Mouse (Mus musculus): ENCODE measurements around the gene Cds2. TPM values are rescaled to one million over a fixed set of nuclear protein-coding genes. Genes with fewer than 3 reads are reported as not detected.

The Cds2 gene
- total RNA-seq, 2 experiments from 2014 or later: 257 to 258 TPM

GRCm38 (mm10) chr2:132272694-132273389, 9.9 kb downstream of the Cds2 start:
- TF ChIP-seq CTCF (conservative IDR thresholded peaks at IDR 0.05): no peak
- Histone ChIP-seq H3K27ac (peak overlapping the region; percentile 37), H3K4me3 (no peak overlapping the region)
- DNase-seq (ENCODE audit: low spot score in 2 of 2): no peak

- no peak for DNase-seq (ENCODE audit: low spot score in 2 of 2)
- TF ChIP-seq CTCF (conservative IDR thresholded peaks at IDR 0.05): peak; percentile 57
- Histone ChIP-seq H3K27ac (no peak overlapping the region), H3K4me3 (no peak overlapping the region)
Observed at GRCm38 (mm10) chr2:132275527-132275926, 12.6 kb downstream of the Cds2 start.

GRCm38 (mm10) chr2:132276249-132276648, 13.3 kb downstream of the Cds2 start:
- no peak for TF ChIP-seq CTCF (conservative IDR thresholded peaks at IDR 0.05)
- no peak overlapping the region for H3K4me3 ChIP-seq
- H3K27ac ChIP-seq: no peak overlapping the region
- DNase-seq (ENCODE audit: low spot score in 2 of 2): no peak

GRCm38 (mm10) chr2:132278273-132278853, 15.4 kb downstream of the Cds2 start:
- Histone ChIP-seq H3K4me3 (no peak overlapping the region), H3K27ac (no peak overlapping the region)
- DNase-seq (ENCODE audit: low spot score in 2 of 2): no peak
- no peak for TF ChIP-seq CTCF (conservative IDR thresholded peaks at IDR 0.05)

- H3K27ac ChIP-seq: peak overlapping the region; percentile 5; the same call in 1 of the 2 replicates
- H3K4me3 ChIP-seq: no peak overlapping the region
- no peak for DNase-seq (ENCODE audit: low spot score in 2 of 2)
- no peak for TF ChIP-seq CTCF (conservative IDR thresholded peaks at IDR 0.05)
Observed at GRCm38 (mm10) chr2:132279336-132279882, 16.5 kb downstream of the Cds2 start.

- TF ChIP-seq CTCF (conservative IDR thresholded peaks at IDR 0.05): no peak
- no peak for DNase-seq (ENCODE audit: low spot score in 2 of 2)
- Histone ChIP-seq H3K27ac (peak overlapping the region; percentile 25; the same call in 1 of the 2 replicates), H3K4me3 (no peak overlapping the region)
Observed at GRCm38 (mm10) chr2:132279978-132280377, 17.0 kb downstream of the Cds2 start.

- TF ChIP-seq CTCF (conservative IDR thresholded peaks at IDR 0.05): no peak
- Histone ChIP-seq H3K4me3 (no peak overlapping the region), H3K27ac (peak overlapping the region; percentile 25; the same call in 1 of the 2 replicates)
- no peak for DNase-seq (ENCODE audit: low spot score in 2 of 2)
Observed at GRCm38 (mm10) chr2:132280518-132281120, 17.7 kb downstream of the Cds2 start.

GRCm38 (mm10) chr2:132281560-132282452, 18.9 kb downstream of the Cds2 start:
- H3K4me3 ChIP-seq: no peak overlapping the region
- H3K27ac ChIP-seq: peak overlapping the region; percentile 36; the same call in 1 of the 2 replicates
- DNase-seq (ENCODE audit: low spot score in 2 of 2): no peak
- TF ChIP-seq CTCF (conservative IDR thresholded peaks at IDR 0.05): no peak

GRCm38 (mm10) chr2:132282453-132283174, 19.7 kb downstream of the Cds2 start:
- no peak for DNase-seq (ENCODE audit: low spot score in 2 of 2)
- peak overlapping the region; percentile 24 for H3K27ac ChIP-seq

GRCm38 (mm10) chr2:132283236-132284070, 20.5 kb downstream of the Cds2 start:
- Histone ChIP-seq H3K27ac (peak overlapping the region; percentile 72), H3K4me3 (no peak overlapping the region)
- no peak for TF ChIP-seq CTCF (conservative IDR thresholded peaks at IDR 0.05)
- no peak for DNase-seq (ENCODE audit: low spot score in 2 of 2)

More at GRCm38 (mm10) chr2:132282453-132283174, 19.7 kb downstream of the Cds2 start:
- H3K4me3 ChIP-seq: no peak overlapping the region
- TF ChIP-seq CTCF (conservative IDR thresholded peaks at IDR 0.05): peak; percentile 59
